Mouse (Mus musculus): Measurements from ENCODE around the gene Tle1.
A peak's percentile ranks its signal among the peaks of the same experiment; 100 is the strongest.

Gene Tle1

DNA sequence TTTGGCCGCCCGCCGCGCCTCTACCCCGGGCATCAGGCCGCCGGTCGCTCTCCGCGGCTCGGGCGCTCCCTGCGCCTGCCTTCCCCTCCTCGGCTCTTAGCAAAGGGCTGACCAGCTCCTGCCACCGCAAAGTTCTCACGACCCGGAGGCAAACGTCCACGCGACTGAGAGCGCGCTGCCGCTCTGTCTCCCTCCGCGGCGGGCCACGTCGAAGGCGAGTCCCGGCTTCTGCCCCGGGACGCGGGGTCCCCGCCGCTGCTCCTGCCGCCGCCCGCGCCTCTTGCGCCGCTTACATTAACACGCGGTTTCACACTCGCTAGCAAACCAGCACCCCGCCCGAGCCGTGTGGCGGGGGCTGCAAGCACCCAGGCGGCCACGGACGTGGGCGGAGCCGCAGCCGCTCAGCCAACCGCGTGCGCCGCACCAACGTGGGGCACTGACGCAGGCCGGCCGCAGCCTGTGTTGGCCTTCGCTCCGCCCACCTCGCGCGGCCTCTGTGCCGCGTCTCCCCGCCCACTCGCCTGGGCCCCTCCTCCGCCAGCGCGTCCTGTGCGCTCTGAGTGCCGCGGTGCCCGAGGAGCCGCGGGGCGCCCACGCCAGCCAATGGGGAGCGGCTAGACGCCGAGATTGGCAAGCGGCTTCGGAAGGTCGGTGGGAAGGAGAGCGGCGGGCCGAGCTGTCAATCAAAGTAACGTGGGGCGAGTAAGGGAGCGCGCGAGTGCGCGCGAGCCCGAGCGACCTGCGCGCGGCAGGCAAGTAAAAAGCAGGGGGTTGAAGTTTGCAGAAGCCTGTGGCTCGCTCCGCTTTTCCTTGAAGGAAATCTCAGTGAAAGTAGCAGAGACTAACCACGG lies at the start of gene Tle1:
Gene Tle1, minus strand, starts transcription at position 361 of the 851 bp plus-strand sequence.
- DNase-seq (ENCODE audit: low read depth, low spot score), result peak; percentile 99

- DNase-seq (ENCODE audit: low read depth, low spot score), result no peak
These were observed 33.0 kb upstream of the Tle1 start for GRCm38 (mm10) chr4:72233584-72234219.

DNA sequence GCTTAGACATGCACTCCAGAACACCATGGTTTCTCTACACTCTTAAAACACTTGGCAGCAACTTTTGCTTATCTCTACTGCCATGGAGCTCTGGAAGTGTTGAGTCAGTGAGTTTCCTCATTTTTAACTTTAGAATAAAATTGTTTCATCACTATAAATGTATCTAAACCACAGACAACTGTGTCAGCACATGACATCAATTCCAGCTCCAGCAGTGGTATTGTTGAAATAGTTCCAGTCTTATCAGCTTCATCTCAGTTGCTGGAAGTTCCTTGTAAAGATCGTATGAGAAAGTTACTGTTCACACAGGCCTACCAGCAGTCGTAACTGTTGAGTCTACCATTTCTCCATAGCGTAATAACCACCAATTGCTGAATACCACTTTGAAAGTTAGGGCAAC lies 31.5 kb upstream of the Tle1 start:
- DNase-seq (ENCODE audit: low read depth, low spot score), result no peak

GRCm38 (mm10) chr4:72230832-72231231 lies 30.1 kb upstream of the Tle1 start:
- no peak for DNase-seq (ENCODE audit: low read depth, low spot score)

GRCm38 (mm10) chr4:72221629-72222028 lies 20.9 kb upstream of the Tle1 start:
- DNase-seq (ENCODE audit: low read depth, low spot score), result no peak

GRCm38 (mm10) chr4:72204420-72205045 lies 3.8 kb upstream of the Tle1 start:
- no peak for DNase-seq (ENCODE audit: low read depth, low spot score)

DNA sequence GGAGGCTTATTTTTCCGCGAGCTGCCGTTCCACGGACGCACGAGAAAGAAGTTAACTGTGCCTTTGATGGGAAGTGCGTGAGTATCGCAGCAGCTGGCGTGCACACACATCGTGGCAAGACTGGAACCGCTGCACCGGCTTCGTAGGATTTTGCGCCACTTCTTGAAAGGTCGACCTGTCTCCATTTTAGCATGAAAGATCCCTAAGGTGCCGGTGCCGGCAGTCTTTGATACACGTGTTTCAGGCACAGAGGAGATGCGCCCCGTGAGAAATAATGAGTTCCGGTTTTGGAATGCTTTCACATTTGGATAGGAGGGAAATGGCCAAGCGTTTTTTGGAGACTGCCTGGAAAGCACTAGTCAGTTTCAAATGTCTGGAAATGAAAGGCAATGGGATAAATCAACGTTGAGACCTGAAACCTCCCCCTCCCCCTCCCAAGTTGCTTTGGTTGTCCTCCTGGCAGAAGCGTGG lies 837 bp upstream of the Tle1 start:
- peak; percentile 82 for DNase-seq (ENCODE audit: low read depth, low spot score)

DNA sequence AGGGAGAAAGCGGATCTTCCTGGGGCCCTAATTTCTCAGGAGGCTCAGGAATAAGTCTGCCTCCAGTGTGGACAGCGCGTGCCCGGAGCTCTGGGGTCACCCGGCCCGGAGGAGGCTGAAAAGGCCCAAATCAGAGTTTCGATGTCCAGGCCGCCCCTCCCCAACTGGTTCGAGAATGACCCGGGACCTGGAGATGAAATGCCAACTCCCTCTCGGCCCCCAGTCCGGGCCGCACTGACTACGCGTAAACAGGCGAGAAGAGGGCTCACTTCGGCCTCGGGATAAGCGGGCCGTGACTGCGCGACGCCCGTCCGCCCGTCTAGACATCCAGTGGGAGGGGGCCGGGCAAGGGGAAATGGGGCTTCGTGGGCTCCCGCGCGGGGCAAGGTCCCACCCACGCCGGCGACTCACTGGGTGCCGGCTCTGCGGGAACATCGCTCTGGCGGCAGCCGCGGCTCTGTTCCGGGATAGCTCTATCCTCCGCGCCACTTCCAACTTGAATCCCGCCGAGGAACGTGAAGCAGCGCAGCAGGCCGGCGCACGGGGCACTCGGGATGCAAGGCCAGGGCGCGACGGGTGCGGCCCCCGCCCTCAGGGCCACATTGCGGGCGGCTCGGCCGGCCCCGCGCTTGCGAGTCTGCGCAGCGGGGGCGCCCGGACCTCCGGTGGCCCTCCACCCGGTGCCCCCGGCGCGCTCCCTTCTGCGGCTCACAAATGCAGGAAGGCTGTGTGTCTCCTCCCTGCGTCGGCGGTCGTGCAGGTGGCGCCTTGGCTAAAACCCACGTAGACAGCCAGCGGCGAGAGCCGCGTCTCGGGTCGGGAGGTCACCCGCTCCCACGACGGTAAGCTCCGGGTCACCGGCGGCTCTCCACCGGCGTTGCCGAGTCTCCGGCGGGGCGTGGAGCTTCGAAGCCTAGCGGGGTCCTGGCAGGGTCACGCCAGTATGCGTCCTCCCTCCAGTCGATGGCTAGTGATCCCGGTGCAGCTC lies 854 bp downstream of the Tle1 start:
- DNase-seq (ENCODE audit: low read depth, low spot score), result peak; percentile 81

DNA sequence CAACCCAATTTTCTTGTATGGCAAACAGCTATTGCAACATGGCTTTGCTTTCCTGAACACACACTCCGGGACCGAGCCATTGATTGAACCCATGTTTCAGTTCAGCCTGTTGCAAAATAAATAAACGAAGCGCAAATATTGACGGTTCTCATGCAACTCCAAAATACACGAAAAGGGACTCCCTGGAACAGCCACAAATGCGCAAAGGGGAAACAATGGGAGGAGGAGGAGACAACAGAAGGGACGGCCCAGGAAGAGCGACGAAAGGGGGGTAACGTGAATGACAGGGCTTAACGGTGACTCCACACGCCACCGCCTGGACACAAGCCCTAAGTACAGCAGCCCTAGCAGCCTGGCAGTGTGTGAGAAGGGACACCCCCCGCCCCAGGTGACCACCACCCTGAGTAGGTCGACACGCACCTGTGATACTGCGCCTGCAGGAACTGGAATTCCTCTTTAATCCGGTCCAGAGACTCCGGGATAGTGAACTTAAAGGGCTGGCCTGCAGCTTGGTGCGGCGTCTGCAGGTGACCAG lies 1.8 kb downstream of the Tle1 start:
- DNase-seq (ENCODE audit: low read depth, low spot score), result peak; percentile 93

DNA sequence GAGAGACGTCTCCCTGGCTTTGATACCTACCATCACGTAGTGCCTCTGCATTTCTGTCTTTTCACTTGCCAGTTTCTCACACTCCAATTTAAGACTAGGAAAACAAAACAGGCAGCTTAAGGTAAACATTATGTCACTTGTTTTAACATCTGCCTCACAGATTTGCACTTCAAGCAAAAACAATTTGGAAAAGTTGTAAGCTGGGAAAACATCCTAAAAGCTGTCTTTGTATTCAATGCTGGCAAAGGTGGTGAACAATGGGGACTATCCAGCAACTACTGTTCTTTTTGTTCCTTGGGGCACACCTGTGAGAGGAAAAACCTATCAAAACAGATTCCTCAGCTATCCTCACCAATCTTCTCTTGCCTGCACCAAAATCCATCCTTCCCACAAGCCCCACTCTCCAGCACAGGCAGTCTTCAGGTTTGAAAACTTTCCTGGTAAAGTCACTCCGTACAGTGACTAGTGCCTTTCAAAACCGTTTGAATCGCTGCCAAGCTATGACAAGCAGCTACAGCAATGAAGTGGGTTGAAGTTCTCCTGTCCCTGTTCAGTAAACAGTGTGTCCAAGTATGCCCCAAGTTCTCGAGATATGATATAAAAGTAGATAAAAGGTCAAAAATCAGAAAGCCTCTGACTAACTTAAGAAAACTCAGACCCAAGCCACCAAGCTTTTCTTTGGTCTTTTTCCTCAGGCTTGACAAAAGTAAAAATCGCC lies 2.7 kb downstream of the Tle1 start:
- no peak for DNase-seq (ENCODE audit: low read depth, low spot score)

- DNase-seq (ENCODE audit: low read depth, low spot score), result no peak
These were observed 5.4 kb downstream of the Tle1 start for GRCm38 (mm10) chr4:72195116-72195835.

DNA sequence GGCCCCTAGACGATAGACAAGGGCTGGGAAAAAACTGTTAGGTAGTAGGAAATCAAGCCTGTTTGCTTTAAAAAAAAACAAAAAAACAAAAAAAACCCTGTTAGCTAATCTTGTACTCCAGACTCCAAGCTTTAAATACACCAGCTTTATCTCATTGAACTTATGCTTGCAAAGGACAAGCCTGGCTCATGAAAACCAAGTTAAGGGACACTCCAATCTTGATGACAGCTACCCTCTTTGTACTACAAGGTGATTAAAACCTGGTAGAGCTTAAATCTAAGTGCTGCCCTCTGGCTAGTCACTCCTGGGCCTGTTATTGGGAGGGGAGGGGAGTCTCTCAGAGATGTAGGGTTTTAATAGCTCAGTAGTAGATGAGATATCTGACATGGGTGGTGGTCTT lies 7.4 kb downstream of the Tle1 start:
- DNase-seq (ENCODE audit: low read depth, low spot score), result no peak

DNA sequence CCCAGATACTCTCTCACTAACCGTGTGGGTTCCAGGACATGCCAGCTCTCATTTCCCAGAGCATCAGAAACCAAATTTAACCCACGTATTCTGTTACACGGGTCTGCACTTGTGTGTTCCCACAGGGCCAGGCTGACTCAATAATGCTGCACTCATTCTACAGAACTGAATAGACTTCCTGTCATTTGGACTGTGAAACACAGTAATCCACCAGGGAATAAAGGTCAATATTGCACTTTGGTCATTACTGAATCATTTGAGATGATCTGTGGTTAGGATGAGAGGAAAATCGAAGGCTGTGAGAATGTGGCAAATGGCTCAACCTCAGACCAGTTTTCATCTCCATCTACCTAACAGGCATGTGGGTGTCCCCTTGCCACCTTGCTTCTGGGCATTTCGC lies 16.2 kb downstream of the Tle1 start:
- DNase-seq (ENCODE audit: low read depth, low spot score), result no peak

- DNase-seq (ENCODE audit: low read depth, low spot score), result no peak
These were observed 18.3 kb downstream of the Tle1 start for GRCm38 (mm10) chr4:72182343-72182988.

GRCm38 (mm10) chr4:72175943-72176342 lies 24.8 kb downstream of the Tle1 start:
- DNase-seq (ENCODE audit: low read depth, low spot score), result no peak

- no peak for DNase-seq (ENCODE audit: low read depth, low spot score)
These were observed 32.5 kb downstream of the Tle1 start for GRCm38 (mm10) chr4:72168267-72168666.

GRCm38 (mm10) chr4:72167761-72168229 lies 32.9 kb downstream of the Tle1 start:
- no peak for DNase-seq (ENCODE audit: low read depth, low spot score)

DNA sequence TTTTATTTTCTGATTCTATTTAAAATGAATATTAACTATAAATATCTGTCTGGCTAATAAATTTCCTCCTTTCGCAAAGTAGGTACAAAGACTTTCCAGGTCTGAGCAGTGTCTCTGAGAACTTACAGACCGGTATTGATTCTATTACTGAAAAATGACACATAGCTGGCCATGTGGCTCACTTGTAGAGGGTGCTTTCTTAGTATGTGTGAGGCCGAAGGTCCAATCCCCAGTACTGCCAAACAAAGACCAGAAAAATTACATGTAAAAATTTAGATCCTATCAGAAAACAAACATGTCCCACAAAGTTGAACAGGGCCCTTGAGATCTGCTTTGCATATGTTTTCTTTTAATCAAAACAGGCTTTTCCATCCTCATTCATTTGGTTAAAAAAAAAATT lies 33.5 kb downstream of the Tle1 start:
- DNase-seq (ENCODE audit: low read depth, low spot score), result no peak

DNA sequence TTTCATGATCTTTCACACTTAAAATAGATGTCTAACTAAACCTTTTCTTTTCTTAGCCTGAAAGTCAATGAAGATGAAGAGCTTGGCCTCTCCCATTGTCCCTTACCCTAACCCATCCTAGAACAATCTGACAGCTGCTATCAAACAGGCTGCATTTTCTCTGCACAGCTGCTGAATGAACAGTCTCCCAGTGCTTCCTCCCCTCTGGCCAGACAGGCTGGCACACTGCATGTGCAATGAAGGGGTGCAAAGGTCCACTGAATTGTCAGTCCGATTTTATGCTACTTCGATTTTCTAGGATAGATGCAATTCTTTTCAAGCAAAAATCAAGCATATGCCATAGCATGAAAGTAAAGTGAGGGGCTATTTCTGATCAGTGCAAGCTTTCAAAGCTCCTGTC lies 34.2 kb downstream of the Tle1 start:
- DNase-seq (ENCODE audit: low read depth, low spot score), result no peak

All from A20 (cell line).